Mouse (Mus musculus) gastrocnemius, postnatal 14 days (tissue): ENCODE results near the gene Tmem164. TPM values are rescaled to one million over a fixed set of nuclear protein-coding genes. Genes with fewer than 3 reads are reported as not detected.

Experiments
- DNase-seq: peaks from one replicate; pipeline ENCODE4 v3.0.0; 2021; ENCODE audit warnings: mixed read lengths
- intact Hi-C: fragments of 180-260 bp; cut with DNase I; formaldehyde crosslinking; loops from one replicate; pipeline ENCODE4 v1.15.1; 2025; ENCODE audit warnings: low total_unique reads
- total RNA-seq, 2 experiments: library from RNA; stranded (reverse); gene quantifications; 2 replicates each; pipeline ENCODE4 v1.2.3; 2021

Tmem164 gene
- total RNA-seq, 2 experiments from 2014 or later, result 4.8 to 5.6 TPM

GRCm38 (mm10) chrX:142813146-142813545 is 131.9 kb downstream of the Tmem164 start:
- intact Hi-C loops, result loop anchor here (10.0 kb wide), 1 partner anchor 632 kb away; no protein-coding TSS in a partner anchor
- no peak for DNase-seq

GRCm38 (mm10) chrX:142818057-142818682 is 137.0 kb downstream of the Tmem164 start:
- intact Hi-C loops, result loop anchor here (10.0 kb wide), 1 partner anchor 627 kb away; no protein-coding TSS in a partner anchor
- DNase-seq, result no peak

DNA sequence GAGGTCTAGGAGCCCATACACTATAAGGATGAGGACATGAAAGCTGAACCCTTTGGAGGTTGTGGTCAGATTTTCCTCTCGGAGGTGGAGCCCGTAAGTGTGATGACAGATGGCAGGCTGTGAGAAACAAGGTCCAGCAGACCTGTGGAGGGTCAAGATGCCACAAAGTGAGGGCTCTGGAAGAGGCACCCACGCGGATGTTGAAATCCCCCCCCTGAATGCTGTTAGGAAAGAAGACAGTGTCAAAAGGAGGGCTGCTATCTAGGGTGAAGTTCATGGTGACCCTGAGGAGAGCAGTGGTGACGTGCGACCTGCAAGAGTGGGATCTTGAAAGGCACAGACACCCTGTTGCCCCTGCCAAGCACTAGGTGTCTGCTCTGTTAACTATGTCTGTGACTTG is 140.0 kb downstream of the Tmem164 start:
- no peak for DNase-seq
- intact Hi-C loops, result loop anchor here (2.0 to 10.0 kb wide), 2 partner anchors 144 to 230 kb away; partner anchors contain the start of gene Ammecr1

- no peak for DNase-seq
- intact Hi-C loops, result loop anchor here (2.0 to 10.0 kb wide), 2 partner anchors 143 to 229 kb away; partner anchors contain the start of gene Ammecr1
Measured at GRCm38 (mm10) chrX:142821846-142822245, 140.6 kb downstream of the Tmem164 start.

- intact Hi-C loops, result loop anchor here (10.0 kb wide), 1 partner anchor 139 kb away; the partner anchor contains the start of gene Ammecr1
- DNase-seq, result no peak
Measured at GRCm38 (mm10) chrX:142825309-142825708, 144.1 kb downstream of the Tmem164 start.

DNA sequence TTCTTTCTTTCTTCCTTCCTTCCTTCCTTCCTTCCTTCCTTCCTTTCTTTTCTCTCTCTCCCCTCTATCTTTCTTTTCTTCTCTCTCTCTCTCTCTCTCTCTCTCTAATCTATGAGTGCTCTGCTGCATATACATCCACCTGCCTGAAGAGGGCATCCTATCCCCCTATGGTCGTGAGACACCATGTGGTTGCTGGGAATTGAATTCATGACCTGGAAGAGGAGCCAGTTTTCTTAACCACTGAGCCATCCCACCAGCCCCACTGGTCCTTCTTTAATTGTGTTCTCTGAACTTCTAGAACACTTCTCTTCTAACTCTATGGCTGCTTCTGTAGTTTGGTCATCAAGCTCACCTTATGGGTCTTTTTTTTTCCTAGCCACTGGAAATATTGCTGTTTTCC is 146.4 kb downstream of the Tmem164 start:
- DNase-seq, result no peak
- intact Hi-C loops, result loop anchor here (10.0 kb wide), 1 partner anchor 137 kb away; the partner anchor contains the start of gene Ammecr1

DNA sequence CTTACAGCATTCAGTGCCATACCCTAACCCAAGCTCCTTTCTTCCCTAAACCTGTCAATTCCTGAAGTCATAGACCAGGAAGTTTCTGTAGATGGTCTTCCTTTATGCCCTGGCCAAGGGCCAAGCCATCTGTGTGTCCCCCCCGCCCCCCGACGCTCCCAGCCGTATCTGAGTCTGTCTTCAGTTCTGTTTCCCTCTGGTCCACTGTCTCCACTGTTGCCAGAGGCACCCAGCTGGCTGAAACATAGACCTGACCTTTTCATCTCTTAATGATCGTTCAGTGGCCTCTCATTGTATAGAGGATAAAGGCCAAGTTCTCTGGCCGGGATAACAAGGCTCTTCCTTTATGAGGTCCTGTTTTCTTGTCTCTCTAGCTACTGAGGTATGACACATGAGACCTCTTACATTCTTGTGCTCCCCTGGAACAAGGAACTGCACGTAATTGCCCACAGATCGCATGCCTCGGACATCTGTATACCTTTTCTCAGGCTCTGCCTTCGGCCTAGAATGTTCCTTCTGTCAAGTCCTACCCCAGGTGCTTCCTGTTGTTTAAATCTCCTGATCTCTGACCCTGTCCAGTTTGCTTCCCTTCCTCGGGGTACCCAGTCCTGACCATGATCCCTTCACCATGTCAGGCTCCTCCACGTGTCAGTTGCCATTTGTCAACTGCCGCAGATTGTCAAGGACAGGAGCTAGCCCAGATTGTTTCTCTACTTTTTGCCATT is 147.1 kb downstream of the Tmem164 start:
- DNase-seq, result no peak
- intact Hi-C loops, result loop anchor here (10.0 kb wide), 1 partner anchor 136 kb away; the partner anchor contains the start of gene Ammecr1

- intact Hi-C loops, result loop anchor here (10.0 kb wide), 1 partner anchor 136 kb away; the partner anchor contains the start of gene Ammecr1
- no peak for DNase-seq
Measured at GRCm38 (mm10) chrX:142829267-142829666, 148.1 kb downstream of the Tmem164 start.

DNA sequence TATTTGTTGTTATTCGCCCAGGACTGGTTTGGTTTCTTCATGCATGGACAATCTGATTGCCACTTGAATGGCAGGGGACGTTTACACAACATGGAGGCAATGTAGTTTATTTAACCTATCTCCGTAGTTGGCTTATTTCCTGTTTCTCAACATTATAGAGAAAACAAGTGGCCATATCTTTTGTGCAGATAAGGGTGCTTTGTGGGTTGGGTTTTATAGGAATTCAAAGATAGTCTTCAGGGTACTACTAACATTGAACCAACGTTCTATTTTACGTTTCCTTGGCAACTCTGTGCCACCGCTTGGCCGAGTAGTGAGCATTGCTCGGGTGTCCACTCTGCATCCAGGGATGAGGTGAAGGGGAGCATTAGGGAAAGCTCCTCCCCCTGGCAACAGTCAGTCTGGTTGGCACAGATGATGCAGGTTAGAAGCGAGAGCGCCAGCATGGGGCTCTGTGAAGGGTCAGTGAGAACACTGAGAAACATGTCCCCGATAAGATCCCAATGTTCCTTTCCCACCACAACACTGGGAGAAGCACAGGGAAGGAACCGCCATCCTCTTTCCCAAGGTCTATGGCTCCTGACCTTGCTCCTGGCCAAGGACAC is 148.8 kb downstream of the Tmem164 start:
- no peak for DNase-seq
- intact Hi-C loops, result loop anchor here (10.0 kb wide), 1 partner anchor 135 kb away; the partner anchor contains the start of gene Ammecr1

GRCm38 (mm10) chrX:142830572-142830971 is 149.4 kb downstream of the Tmem164 start:
- intact Hi-C loops, result no loop called here

GRCm38 (mm10) chrX:142832221-142832620 is 151.0 kb downstream of the Tmem164 start:
- intact Hi-C loops, result no loop called here

More at GRCm38 (mm10) chrX:142830572-142830971, 149.4 kb downstream of the Tmem164 start:
- DNase-seq, result no peak

GRCm38 (mm10) chrX:142833164-142833796 is 152.1 kb downstream of the Tmem164 start:
- intact Hi-C loops, result no loop called here
- no peak for DNase-seq

More at GRCm38 (mm10) chrX:142832221-142832620, 151.0 kb downstream of the Tmem164 start:
- no peak for DNase-seq

GRCm38 (mm10) chrX:142834807-142835206 is 153.6 kb downstream of the Tmem164 start:
- no peak for DNase-seq
- intact Hi-C loops, result no loop called here

- DNase-seq, result no peak
- intact Hi-C loops, result no loop called here
Measured at GRCm38 (mm10) chrX:142836399-142836798, 155.2 kb downstream of the Tmem164 start.

DNA sequence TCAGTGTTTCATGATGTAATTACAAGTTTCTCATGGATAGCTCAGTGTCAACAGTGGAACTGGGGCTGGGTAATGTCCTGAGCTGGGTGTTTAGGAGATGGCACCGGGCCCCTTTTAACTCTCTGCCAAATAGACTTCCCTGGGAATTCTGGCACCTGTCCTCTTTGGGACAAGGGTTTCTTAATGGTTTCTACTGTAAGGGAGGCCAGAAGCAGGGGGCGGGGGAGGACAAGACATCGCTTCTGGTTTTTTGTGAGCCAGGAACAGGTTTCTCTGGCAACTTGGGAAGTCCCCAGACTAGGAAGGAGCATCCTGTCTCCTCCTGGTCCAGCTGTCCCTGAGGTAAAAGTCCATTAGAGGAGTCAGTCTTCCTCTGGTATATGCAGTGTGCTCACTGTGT is 156.1 kb downstream of the Tmem164 start:
- DNase-seq, result no peak
- intact Hi-C loops, result no loop called here

DNA sequence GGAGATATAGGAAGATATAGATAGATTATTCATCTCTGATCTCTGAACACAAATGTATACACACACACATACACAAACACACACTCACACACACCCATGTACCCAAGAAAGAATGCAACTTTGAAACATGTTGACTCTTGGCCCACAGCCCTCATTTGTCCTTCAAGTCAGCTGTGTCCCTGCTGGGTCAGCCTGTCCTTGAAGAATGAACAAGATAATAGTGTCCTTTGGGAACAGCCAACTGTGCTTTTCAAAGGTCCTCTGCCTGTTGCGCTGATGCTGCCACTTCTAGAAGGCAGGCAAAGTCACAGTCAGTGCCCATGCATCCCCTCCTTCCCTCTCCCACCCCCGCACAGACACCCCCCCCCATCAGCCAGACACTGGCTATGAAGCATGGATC is 157.6 kb downstream of the Tmem164 start:
- DNase-seq, result no peak
- intact Hi-C loops, result no loop called here

GRCm38 (mm10) chrX:142839411-142839810 is 158.2 kb downstream of the Tmem164 start:
- no peak for DNase-seq
- intact Hi-C loops, result no loop called here

DNA sequence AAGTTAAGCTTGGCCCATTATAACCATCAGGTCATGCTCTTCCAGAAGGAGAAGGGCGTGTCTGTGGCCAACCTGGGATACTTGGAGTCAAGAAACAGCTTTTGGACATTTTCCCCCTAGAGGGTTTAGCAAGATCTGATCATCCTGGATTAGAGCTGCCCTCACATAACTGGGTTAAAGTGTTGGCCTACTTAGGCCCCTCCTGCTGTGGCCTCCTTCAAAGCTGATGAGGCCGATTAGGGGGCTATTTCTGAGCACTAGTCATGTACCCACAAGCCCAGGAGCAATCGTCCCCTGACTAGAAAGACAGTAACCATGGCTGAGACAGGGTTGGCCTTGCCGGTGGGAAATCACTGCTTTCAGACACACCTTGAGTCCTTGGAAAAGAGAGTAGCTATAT is 160.7 kb downstream of the Tmem164 start:
- intact Hi-C loops, result no loop called here
- no peak for DNase-seq

- intact Hi-C loops, result no loop called here
- DNase-seq, result no peak
Measured at GRCm38 (mm10) chrX:142846266-142846665, 165.1 kb downstream of the Tmem164 start.
